Mouse (Mus musculus) spleen, adult 2 months (tissue): Measurements from ENCODE around the gene Nfatc3. TPM values are rescaled to one million over a fixed set of nuclear protein-coding genes. Genes with fewer than 3 reads are reported as not detected.
"Not testable (repeated sequence)": the region's sequence is repeated elsewhere in the genome, so short reads cannot be mapped to it uniquely, and the experiment has no call there.

Source experiments
- DNase-seq, 2 experiments: peaks; one replicate each; pipeline versions ENCODE4 v3.0.0 to v3.0.0-alpha.2; 2012 to 2021; ENCODE audit warnings: low spot score in 2 of 2, low read depth in 1 of 2
- H3K27ac ChIP-seq: fragments of 200-500 bp; 2 replicates; pipeline ENCODE4 v1.5.1; 2012; ENCODE audit warnings: low read length, inconsistent platforms; ENCODE audit not compliant: insufficient read depth
- H3K27me3 ChIP-seq: fragments of 200-500 bp; 2 replicates; pipeline ENCODE4 v1.6.1; 2012; ENCODE audit warnings: mild to moderate bottlenecking, moderate library complexity, low read length, inconsistent platforms; ENCODE audit not compliant: control insufficient read depth, insufficient read depth
- H3K36me3 ChIP-seq: fragments of 200-500 bp; 2 replicates; pipeline ENCODE4 v1.6.1; 2012; ENCODE audit warnings: mild to moderate bottlenecking, low read length, inconsistent platforms; ENCODE audit not compliant: control insufficient read depth, insufficient read depth
- H3K4me1 ChIP-seq: fragments of 200-500 bp; 2 replicates; pipeline ENCODE4 v1.6.1; 2011; ENCODE audit warnings: inconsistent platforms; ENCODE audit not compliant: control insufficient read depth, insufficient read depth, insufficient read length
- H3K4me3 ChIP-seq: fragments of 200-500 bp; 2 replicates; pipeline ENCODE4 v1.5.1; 2011; ENCODE audit warnings: mild to moderate bottlenecking, inconsistent platforms; ENCODE audit not compliant: insufficient read depth, insufficient read length; ENCODE audit errors: extremely low read depth
- CTCF ChIP-seq: fragments of 200-500 bp; IDR thresholded peaks from 2 replicates; pipeline ENCODE4 v1.5.1; 2011; ENCODE audit warnings: mild to moderate bottlenecking, inconsistent platforms; ENCODE audit not compliant: insufficient read depth, insufficient read length, insufficient replicate concordance; ENCODE audit errors: extremely low read depth
- POLR2A ChIP-seq: fragments of 200-500 bp; IDR thresholded peaks from 2 replicates; pipeline ENCODE4 v1.6.1; 2011; ENCODE audit warnings: low read depth, low read length, inconsistent platforms
- WGBS: fragments of 180-500 bp; shearing (Covaris S2); methylation state at CpG from one replicate; pipeline ENCODE4 v1.1.7; 2018; 5-methylcytosine and 5-hydroxymethylcytosine counted together
- polyA plus RNA-seq: library from polyadenylated mRNA; depleted of rRNA; stranded (reverse); fragments of >200 nt; gene quantifications from 2 replicates; pipeline ENCODE4 v1.2.3, GENCODE M21; 2012; rRNA removed

Gene Nfatc3
- polyA plus RNA-seq: 29.5 and 35.7 TPM in 2 replicates

- TF ChIP-seq POLR2A (peak; percentile 40; the same call in 1 of the 2 replicates), CTCF (no peak)
- under 1% methylated on average over 50 of the region's 52 CpGs for WGBS
- peaks cover 33% of the 10 kb centered on the region; the same call in 1 of the 2 replicates for H3K4me1 ChIP-seq
- H3K4me3 ChIP-seq: peak within 1 kb of the TSS; percentile 99
- H3K27me3 ChIP-seq: no peaks in the 10 kb centered on the region
- H3K27ac ChIP-seq: peak within 1 kb of the TSS; percentile 99
- H3K36me3 ChIP-seq: no peaks in the 10 kb centered on the region
- peak; percentile 98 for DNase-seq
Observed at GRCm38 (mm10) chr8:106058731-106059612, at the start of gene Nfatc3. Gene Nfatc3 (plus strand): TSS chr8:106058840.

GRCm38 (mm10) chr8:106010748-106011642, 47.6 kb upstream of the Nfatc3 start:
- Histone ChIP-seq H3K36me3 (no peaks in the 10 kb centered on the region), H3K4me1 (peaks cover 4% of the 10 kb centered on the region; the same call in 1 of the 2 replicates), H3K27ac (peak overlapping the region; percentile 50), H3K4me3 (peak overlapping the region; percentile 87), H3K27me3 (no peaks in the 10 kb centered on the region)
- under 1% methylated on average over 74 of the region's 74 CpGs for WGBS
- TF ChIP-seq POLR2A (peak; percentile 58; the same call in 1 of the 2 replicates), CTCF (no peak)
- peak; percentile 67 to 87 for DNase-seq

- peak within 1 kb of the TSS; percentile 50 for H3K27ac ChIP-seq
- H3K4me1 ChIP-seq: peaks cover 4% of the 10 kb centered on the region; the same call in 1 of the 2 replicates
- TF ChIP-seq CTCF (no peak), POLR2A (no peak)
- WGBS: 2% methylated on average over 6 of the region's 6 CpGs
- no peak for DNase-seq
- peak within 1 kb of the TSS; percentile 87 for H3K4me3 ChIP-seq
- H3K36me3 ChIP-seq: no peaks in the 10 kb centered on the region
- H3K27me3 ChIP-seq: no peaks in the 10 kb centered on the region
Observed at GRCm38 (mm10) chr8:106011643-106011986, 47.0 kb upstream of the Nfatc3 start, which contains the start of gene Ddx28. Gene Ddx28 (minus strand): TSS chr8:106011882.

- H3K4me1 ChIP-seq, H3K27me3 ChIP-seq, H3K4me3 ChIP-seq, H3K27ac ChIP-seq, H3K36me3 ChIP-seq, DNase-seq: not testable (repeated sequence)
- 79% methylated on average over 8 of the region's 8 CpGs for WGBS
Observed at GRCm38 (mm10) chr8:106012203-106012602, 46.4 kb upstream of the Nfatc3 start.

- 83% methylated on average over 6 of the region's 6 CpGs for WGBS
- no peak for TF ChIP-seq POLR2A
- no peak for TF ChIP-seq CTCF
- Histone ChIP-seq H3K27ac (no peak overlapping the region), H3K4me3 (no peak overlapping the region), H3K4me1 (peaks cover 7% of the 10 kb centered on the region; the same call in 1 of the 2 replicates), H3K27me3 (no peaks in the 10 kb centered on the region), H3K36me3 (no peaks in the 10 kb centered on the region)
- DNase-seq: no peak
Observed at GRCm38 (mm10) chr8:106016284-106016683, 42.4 kb upstream of the Nfatc3 start.

- Histone ChIP-seq H3K36me3 (no peaks in the 10 kb centered on the region), H3K4me3 (no peak overlapping the region), H3K27me3 (no peaks in the 10 kb centered on the region), H3K27ac (no peak overlapping the region), H3K4me1 (peaks cover 7% of the 10 kb centered on the region; the same call in 1 of the 2 replicates)
- DNase-seq: peak in 1 of 2 experiments; percentile 7
- TF ChIP-seq CTCF: no peak
- WGBS: 27% methylated on average over 7 of the region's 7 CpGs
Observed at GRCm38 (mm10) chr8:106017130-106017529, 41.5 kb upstream of the Nfatc3 start.
